Mouse (Mus musculus): ENCODE data around the gene Cav3.

- TF ChIP-seq GATA1 (IDR thresholded peaks at IDR 0.05; ENCODE audit: borderline replicate concordance, low read length) (no peak), FLI1 (IDR thresholded peaks at IDR 0.05; ENCODE audit: low read length) (no peak)
These were observed 30.7 kb downstream of the Cav3 start, which contains the start of gene Oxtr for GRCm38 (mm10) chr6:112489910-112490559.

All from megakaryocyte, embryonic 14.5 days (primary cell).